Mouse (Mus musculus) layer of hippocampus, adult 8-10 months (tissue): Measurements from ENCODE around the gene Col9a1. TPM values are rescaled to one million over a fixed set of nuclear protein-coding genes. Genes with fewer than 3 reads are reported as not detected.

ENCODE experiments used
- DNase-seq, 2 experiments: peaks; one replicate each; pipeline ENCODE4 v3.0.0; 2022; ENCODE audit warnings: low spot score in 2 of 2
- total RNA-seq, 4 experiments: library from RNA; stranded (reverse); gene quantifications; 2 replicates each; pipeline ENCODE4 v1.2.4; 2022

The Col9a1 gene
- total RNA-seq, 4 experiments from 2014 or later, result 0.27 to 0.98 (median 0.51) TPM

- DNase-seq, result no peak
Measured at GRCm38 (mm10) chr1:24219041-24219440, 41.6 kb downstream of the Col9a1 start.

DNA sequence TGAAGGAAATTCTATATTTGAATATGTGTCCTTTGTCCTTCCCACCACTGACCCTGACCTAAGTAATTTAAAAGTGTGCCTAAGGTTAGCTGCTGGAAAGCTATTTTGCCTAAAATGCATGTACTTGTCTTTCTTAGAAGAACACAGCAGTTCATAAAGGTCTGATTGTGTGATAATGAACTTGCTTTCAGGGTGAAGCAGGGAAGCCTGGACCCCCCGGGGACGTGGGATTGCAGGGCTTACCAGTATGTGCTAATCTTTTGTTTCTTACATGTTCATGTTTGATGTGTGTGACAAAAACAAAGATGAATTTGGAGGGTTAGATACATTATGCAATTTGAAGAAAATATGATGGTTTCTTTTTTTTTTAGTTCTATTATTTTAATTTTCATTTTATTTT is 44.8 kb downstream of the Col9a1 start:
- DNase-seq, result no peak

GRCm38 (mm10) chr1:24222981-24223612 is 45.7 kb downstream of the Col9a1 start:
- DNase-seq, result peak; percentile 25 to 43

GRCm38 (mm10) chr1:24225825-24226526 is 48.6 kb downstream of the Col9a1 start:
- no peak for DNase-seq

DNA sequence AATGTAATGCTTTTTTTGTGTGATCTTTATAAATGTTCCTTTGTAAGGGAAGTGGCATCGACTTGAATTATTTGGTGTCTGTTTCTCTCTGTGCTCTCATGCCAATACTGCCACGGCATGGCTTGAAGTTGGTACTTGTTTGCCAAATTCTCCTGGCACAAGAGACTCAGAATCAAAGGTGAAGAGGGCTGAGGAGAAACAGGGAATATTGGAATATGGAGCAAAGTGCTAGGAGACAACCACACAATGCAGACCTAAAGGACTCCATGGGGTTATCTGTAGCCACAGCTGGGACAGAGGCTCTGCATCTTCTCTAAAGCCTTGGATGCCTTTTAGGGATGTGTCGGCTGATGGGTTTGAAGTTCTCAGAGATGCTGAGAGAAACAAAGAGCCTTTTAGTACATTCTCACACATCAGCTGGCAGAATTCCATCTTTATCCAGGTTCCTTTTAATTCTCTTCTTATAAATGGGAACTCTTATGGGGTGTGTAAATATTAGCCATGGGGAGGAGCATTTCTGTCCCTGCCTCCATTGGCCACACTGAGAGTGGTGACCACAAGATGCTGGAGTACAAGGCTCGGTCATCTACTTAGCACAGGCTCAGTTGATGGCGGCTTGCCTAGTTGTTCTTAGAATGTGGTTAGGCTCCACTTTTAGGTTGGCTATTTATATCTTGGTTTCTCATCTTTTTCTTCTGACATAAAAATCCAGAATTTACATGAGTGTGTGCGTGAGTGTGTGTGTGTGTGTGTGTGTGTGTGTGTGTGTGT is 49.7 kb downstream of the Col9a1 start:
- no peak for DNase-seq

DNA sequence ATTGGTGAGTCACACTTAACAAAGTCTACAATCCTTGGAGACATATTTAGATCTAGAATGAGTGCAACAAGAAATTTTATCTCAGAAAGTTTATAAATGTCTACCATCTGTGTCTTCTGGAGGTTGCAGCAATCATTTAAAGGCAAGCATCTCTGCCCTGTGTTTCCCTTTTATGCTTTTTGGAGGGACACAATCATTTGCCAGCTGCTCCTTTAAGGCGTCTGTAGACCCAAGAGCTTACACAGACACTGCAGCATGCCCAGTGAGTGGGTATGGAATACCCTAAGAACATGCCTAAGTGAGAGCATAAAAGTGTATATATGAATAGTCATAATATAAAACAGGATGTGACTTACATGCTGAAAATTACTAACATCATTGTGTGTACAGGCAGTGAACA is 52.1 kb downstream of the Col9a1 start:
- no peak for DNase-seq

DNA sequence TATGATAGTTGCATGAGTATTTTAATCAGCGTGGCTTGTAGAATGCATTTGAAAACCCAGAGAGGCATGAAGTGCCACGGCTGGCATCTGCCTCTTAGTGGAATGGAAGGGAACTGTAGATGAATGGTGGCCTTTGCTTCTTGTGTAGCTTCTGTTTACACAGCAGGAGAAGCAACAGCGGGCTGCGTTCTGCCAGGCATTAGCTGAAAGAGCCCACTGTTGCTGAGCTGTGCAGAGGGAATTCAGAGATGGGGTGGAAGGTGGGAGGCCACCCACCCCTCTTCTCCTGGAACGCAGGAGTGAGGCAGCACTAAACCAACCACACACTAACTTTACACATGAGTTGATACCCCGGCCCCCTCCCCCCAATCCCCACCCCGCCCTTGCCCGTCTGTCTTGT is 53.0 kb downstream of the Col9a1 start:
- no peak for DNase-seq

DNA sequence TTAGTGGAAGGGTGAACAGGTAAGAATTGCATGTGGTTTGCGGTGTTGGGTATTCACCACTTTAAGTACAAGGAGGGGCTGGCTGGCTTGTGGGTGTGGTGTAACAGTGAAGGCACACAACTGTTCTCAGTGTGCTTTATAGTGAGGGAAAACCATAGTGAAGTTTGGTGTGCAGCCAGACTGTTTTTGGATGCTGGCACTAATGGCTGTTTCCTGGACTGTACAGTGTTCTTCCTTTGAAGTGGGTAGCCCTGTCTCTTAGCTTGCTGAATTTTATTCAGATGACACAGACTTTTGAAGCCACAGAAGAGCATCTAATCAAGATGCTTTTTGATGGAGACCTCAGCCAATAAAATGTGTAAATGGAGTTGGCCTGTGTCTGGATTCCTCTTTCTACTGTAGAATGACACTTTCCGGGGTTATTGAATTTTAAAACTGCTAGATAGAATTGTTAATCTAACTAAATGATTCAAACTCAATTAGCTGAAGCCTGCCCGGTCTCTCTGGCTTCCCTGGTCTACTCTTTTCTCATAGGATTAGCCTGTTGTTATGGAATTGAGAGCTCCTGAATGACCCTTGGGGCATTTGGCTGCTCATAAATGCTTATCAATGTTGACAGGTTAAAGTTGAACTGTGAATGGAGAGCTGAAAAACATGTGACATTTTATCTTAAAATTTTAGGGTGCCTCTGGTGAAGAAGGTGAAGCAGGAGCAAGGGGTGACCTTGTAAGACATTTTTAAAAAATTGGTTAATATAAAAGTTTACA is 54.3 kb downstream of the Col9a1 start:
- no peak for DNase-seq

DNA sequence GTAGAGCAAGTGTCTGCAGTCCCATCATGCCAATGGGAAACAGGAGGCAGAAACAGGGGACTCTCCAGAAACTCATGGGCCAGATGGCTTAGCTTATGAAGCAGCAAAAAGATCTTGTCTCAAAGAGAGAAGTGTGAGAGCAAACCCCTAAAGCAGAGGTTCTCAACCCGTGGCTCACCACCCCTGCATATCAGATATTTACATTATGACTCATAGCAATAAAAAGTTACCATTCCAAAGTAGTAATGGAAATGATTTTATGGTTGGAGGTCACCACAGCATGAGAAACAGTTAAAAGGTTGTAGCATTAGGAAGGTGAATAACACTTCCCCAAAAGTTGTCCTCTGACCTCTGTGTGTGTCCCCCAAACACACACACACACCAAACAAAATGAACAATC is 58.9 kb downstream of the Col9a1 start:
- no peak for DNase-seq

- no peak for DNase-seq
Measured at GRCm38 (mm10) chr1:24240039-24240691, 62.8 kb downstream of the Col9a1 start.

- no peak for DNase-seq
Measured at GRCm38 (mm10) chr1:24244931-24245330, 67.5 kb downstream of the Col9a1 start.

DNA sequence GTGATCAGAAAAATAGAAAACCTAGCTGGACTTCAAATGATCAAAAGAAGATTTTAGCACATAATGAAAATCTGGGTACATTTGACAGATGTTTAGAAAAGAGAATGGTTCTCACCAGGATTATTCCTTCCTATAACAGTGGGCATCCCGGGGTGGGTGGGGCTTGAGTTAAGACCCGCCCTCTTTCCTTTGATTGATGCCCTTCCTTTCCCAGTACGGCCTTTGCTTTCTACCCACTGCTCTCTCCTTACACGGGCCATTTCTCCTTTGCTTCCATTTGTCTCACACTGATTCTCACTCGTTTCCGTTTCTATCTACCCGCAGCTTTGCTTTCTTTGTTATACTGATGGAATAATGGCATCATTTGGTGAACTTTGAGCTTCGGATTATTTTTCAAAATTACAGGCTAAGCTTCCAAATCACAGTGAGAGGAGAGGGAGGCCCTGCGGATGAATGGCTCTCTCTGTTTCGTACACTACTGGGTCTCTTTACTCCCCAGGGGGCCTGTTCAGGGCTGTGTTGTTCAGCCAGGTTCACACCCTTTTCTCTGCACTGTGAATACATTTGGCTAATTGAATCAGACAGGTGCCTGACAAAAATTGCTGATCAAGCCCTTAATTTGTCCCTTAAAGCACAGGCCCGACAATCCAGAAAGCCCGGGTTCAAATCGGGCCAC is 68.4 kb downstream of the Col9a1 start:
- DNase-seq, result no peak

GRCm38 (mm10) chr1:24248294-24249104 is 71.1 kb downstream of the Col9a1 start:
- no peak for DNase-seq

DNA sequence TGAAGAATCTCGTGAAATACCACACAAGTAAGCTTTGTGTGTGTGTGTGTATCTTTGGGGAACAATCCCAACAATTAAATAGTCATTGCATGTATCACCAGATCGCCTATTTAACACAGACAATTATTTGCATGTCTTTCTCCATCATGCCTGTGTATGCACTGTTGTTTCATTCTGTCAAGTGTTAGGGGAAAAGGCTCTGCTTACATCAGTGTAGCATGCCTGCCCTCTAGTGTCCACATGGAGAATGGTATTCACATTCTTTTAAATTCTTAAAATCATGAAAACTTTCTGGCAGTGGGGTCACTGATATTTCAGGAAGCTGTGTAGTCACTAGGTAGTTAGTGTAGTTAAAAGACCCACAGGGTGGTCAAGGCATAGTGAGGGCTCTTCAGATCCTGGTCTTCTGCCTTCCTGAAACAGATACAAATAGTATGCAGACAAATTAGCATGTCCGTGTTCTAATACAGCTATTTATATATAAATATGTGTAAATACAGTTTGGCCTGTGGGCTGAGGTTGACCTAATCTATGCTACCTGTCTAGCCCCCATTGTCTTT is 71.8 kb downstream of the Col9a1 start:
- peak in 1 of 2 experiments; percentile 48 for DNase-seq

- no peak for DNase-seq
Measured at GRCm38 (mm10) chr1:24257961-24258360, 80.6 kb downstream of the Col9a1 start.

DNA sequence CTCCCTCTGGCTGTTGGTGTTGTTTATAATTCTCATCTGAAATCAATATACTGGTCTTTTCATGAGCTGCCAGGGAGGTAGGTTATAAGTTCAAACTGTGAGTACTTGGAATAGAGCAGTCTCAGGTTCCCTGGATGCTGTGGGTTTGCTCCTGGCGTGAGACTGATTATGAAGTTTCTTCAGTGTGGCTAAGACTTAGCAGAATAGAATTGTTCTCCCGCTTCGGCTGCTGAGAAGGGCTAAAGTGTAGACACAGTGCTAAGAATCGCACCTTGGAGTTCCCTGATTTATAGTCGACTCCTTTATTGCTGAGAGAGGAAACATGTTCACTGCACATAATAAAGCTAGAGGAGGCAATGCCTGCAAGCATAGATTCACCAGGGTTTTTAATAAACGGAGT is 82.0 kb downstream of the Col9a1 start:
- no peak for DNase-seq

- DNase-seq, result no peak
Measured at GRCm38 (mm10) chr1:24261181-24261580, 83.8 kb downstream of the Col9a1 start.

- DNase-seq, result no peak
Measured at GRCm38 (mm10) chr1:24267022-24267421, 89.6 kb downstream of the Col9a1 start.

- no peak for DNase-seq
Measured at GRCm38 (mm10) chr1:24286360-24286759, 109.0 kb downstream of the Col9a1 start.
